Mouse (Mus musculus) kidney, embryonic 14.5 days (tissue): ENCODE measurements at regions not wholly inside any gene's neighbourhood (a gene's known extent, or its start where the extent isn't known, plus 50 kb on each side); places are given as distances from the start of the nearest gene placed in this dataset.

Experiments used
- ATAC-seq: fragments of 200-750 bp; cut with Nextera tagmentation; 2 replicates; pipeline ENCODE4 v1.8.0; 2017; ENCODE audit warnings: moderate number of reproducible peaks, mild to moderate bottlenecking, moderate TSS enrichment, moderate library complexity; ENCODE audit not compliant: low FRiP score, low TSS enrichment
- H3K27ac ChIP-seq: fragments of 300-500 bp; sonication (generic); 2 replicates; pipeline ENCODE4 v1.5.1; 2014; ENCODE audit warnings: low read depth, mild to moderate bottlenecking, low read length, moderate library complexity, mixed read lengths
- H3K27me3 ChIP-seq: fragments of 300-500 bp; sonication (generic); 2 replicates; pipeline ENCODE4 v1.6.1; 2014; ENCODE audit warnings: mild to moderate bottlenecking, low read length; ENCODE audit not compliant: control insufficient read depth, insufficient read depth
- H3K36me3 ChIP-seq: fragments of 300-500 bp; sonication (generic); 2 replicates; pipeline ENCODE4 v1.6.1; 2014; ENCODE audit warnings: low read length, mixed read lengths; ENCODE audit not compliant: control insufficient read depth, insufficient read depth
- H3K4me1 ChIP-seq: fragments of 300-500 bp; sonication (generic); 2 replicates; pipeline ENCODE4 v1.6.1; 2014; ENCODE audit warnings: low read length, mixed read lengths; ENCODE audit not compliant: control insufficient read depth, insufficient read depth
- H3K4me2 ChIP-seq: fragments of 300-500 bp; sonication (generic); replicated peaks from 2 replicates; pipeline ENCODE4 v1.6.1; 2014; ENCODE audit warnings: low read depth, mild to moderate bottlenecking, low read length
- H3K4me3 ChIP-seq: fragments of 300-500 bp; sonication (generic); 2 replicates; pipeline ENCODE4 v1.5.1; 2014; ENCODE audit warnings: mild to moderate bottlenecking, low read length
- H3K9ac ChIP-seq: fragments of 300-500 bp; sonication (generic); 2 replicates; pipeline ENCODE4 v1.6.1; 2014; ENCODE audit warnings: low read depth, mild to moderate bottlenecking, low read length, moderate library complexity
- H3K9me3 ChIP-seq: fragments of 300-500 bp; sonication (generic); 2 replicates; pipeline ENCODE4 v1.6.1; 2016; ENCODE audit warnings: low read length; ENCODE audit not compliant: control insufficient read depth
- WGBS: fragments of 180-500 bp; shearing (Covaris S2); extraction: QIAGEN DNeasy Blood & Tissue Kit; methylation state at CpG from one replicate; pipeline ENCODE4 v1.1.7; 2014; 5-methylcytosine and 5-hydroxymethylcytosine counted together

- Histone ChIP-seq H3K27ac (no peak overlapping the region), H3K36me3 (no peaks in the 10 kb centered on the region), H3K27me3 (no peaks in the 10 kb centered on the region), H3K4me3 (no peak overlapping the region), H3K9me3 (no peaks in the 10 kb centered on the region), H3K4me1 (no peaks in the 10 kb centered on the region), H3K9ac (no peak overlapping the region), H3K4me2 (no peak overlapping the region)
- 76% methylated on average over 3 of the region's 3 CpGs for WGBS
- ATAC-seq: no peak
These were observed 974.4 kb downstream of the Epha4 start for GRCm38 (mm10) chr1:76540529-76540928.

GRCm38 (mm10) chr1:76550876-76551275 lies 964.0 kb downstream of the Epha4 start:
- no peak overlapping the region for H3K4me2 ChIP-seq
- WGBS: 69% methylated on average over 5 of the region's 5 CpGs
- no peak for ATAC-seq

GRCm38 (mm10) chr1:76559441-76559840 lies 955.4 kb downstream of the Epha4 start:
- no peak for ATAC-seq
- no peaks in the 10 kb centered on the region for H3K9me3 ChIP-seq
- H3K36me3 ChIP-seq: no peaks in the 10 kb centered on the region
- H3K9ac ChIP-seq: no peak overlapping the region
- no peak overlapping the region for H3K4me2 ChIP-seq
- no peak overlapping the region for H3K27ac ChIP-seq
- no peaks in the 10 kb centered on the region for H3K4me1 ChIP-seq
- no peak overlapping the region for H3K4me3 ChIP-seq
- H3K27me3 ChIP-seq: no peaks in the 10 kb centered on the region
- 95% methylated on average over 7 of the region's 7 CpGs for WGBS

More at GRCm38 (mm10) chr1:76550876-76551275, 964.0 kb downstream of the Epha4 start:
- no peaks in the 10 kb centered on the region for H3K9me3 ChIP-seq
- H3K9ac ChIP-seq: no peak overlapping the region
- H3K4me3 ChIP-seq: no peak overlapping the region
- H3K4me1 ChIP-seq: 0 out of 2 replicates have a peak, but pooled peaks cover 3% of the 10 kb centered on the region
- no peak overlapping the region for H3K27ac ChIP-seq
- H3K27me3 ChIP-seq: no peaks in the 10 kb centered on the region
- H3K36me3 ChIP-seq: no peaks in the 10 kb centered on the region

GRCm38 (mm10) chr1:76575487-76575886 lies 939.4 kb downstream of the Epha4 start:
- no peak overlapping the region for H3K4me2 ChIP-seq
- ATAC-seq: no peak
- H3K9me3 ChIP-seq: no peaks in the 10 kb centered on the region
- H3K27ac ChIP-seq: no peak overlapping the region
- WGBS: 32% methylated on average over 5 of the region's 5 CpGs
- no peak overlapping the region for H3K9ac ChIP-seq
- no peak overlapping the region for H3K4me3 ChIP-seq
- no peaks in the 10 kb centered on the region for H3K4me1 ChIP-seq
- no peaks in the 10 kb centered on the region for H3K27me3 ChIP-seq
- H3K36me3 ChIP-seq: no peaks in the 10 kb centered on the region

- Histone ChIP-seq H3K27ac (no peak overlapping the region), H3K9me3 (no peaks in the 10 kb centered on the region), H3K4me1 (no peaks in the 10 kb centered on the region), H3K4me2 (no peak overlapping the region), H3K36me3 (no peaks in the 10 kb centered on the region), H3K4me3 (no peak overlapping the region), H3K27me3 (no peaks in the 10 kb centered on the region), H3K9ac (no peak overlapping the region)
- WGBS: 90% methylated on average over 2 of the region's 2 CpGs
- ATAC-seq: no peak
These were observed 929.0 kb downstream of the Epha4 start for GRCm38 (mm10) chr1:76585921-76586320.

- H3K4me2 ChIP-seq: no peak overlapping the region
- H3K36me3 ChIP-seq: no peaks in the 10 kb centered on the region
- 86% methylated on average over 3 of the region's 3 CpGs for WGBS
- no peak for ATAC-seq
- H3K9ac ChIP-seq: no peak overlapping the region
- H3K9me3 ChIP-seq: no peaks in the 10 kb centered on the region
- H3K27me3 ChIP-seq: no peaks in the 10 kb centered on the region
- no peaks in the 10 kb centered on the region for H3K4me1 ChIP-seq
- no peak overlapping the region for H3K27ac ChIP-seq
- no peak overlapping the region for H3K4me3 ChIP-seq
These were observed 889.1 kb downstream of the Epha4 start for GRCm38 (mm10) chr1:76625831-76626230.

- no peak for ATAC-seq
- H3K9me3 ChIP-seq: no peaks in the 10 kb centered on the region
- no peak overlapping the region for H3K9ac ChIP-seq
- no peak overlapping the region for H3K27ac ChIP-seq
- H3K27me3 ChIP-seq: no peaks in the 10 kb centered on the region
- no peak overlapping the region for H3K4me2 ChIP-seq
- no peak overlapping the region for H3K4me3 ChIP-seq
- no peaks in the 10 kb centered on the region for H3K36me3 ChIP-seq
- H3K4me1 ChIP-seq: no peaks in the 10 kb centered on the region
These were observed 885.0 kb downstream of the Epha4 start for GRCm38 (mm10) chr1:76629861-76630260.

- WGBS: 68% methylated on average over 1 of the region's 1 CpGs
- no peak overlapping the region for H3K4me2 ChIP-seq
- no peaks in the 10 kb centered on the region for H3K9me3 ChIP-seq
- no peak overlapping the region for H3K9ac ChIP-seq
- ATAC-seq: no peak
- no peak overlapping the region for H3K27ac ChIP-seq
- no peaks in the 10 kb centered on the region for H3K4me1 ChIP-seq
- H3K4me3 ChIP-seq: no peak overlapping the region
- H3K36me3 ChIP-seq: no peaks in the 10 kb centered on the region
- no peaks in the 10 kb centered on the region for H3K27me3 ChIP-seq
These were observed 880.8 kb downstream of the Epha4 start for GRCm38 (mm10) chr1:76634071-76634470.

GRCm38 (mm10) chr1:76637268-76638009 lies 877.4 kb downstream of the Epha4 start:
- 65% methylated on average over 19 of the region's 19 CpGs for WGBS
- Histone ChIP-seq H3K36me3 (no peaks in the 10 kb centered on the region), H3K4me2 (no peak overlapping the region), H3K27ac (no peak overlapping the region), H3K4me3 (no peak overlapping the region), H3K4me1 (no peaks in the 10 kb centered on the region), H3K27me3 (no peaks in the 10 kb centered on the region), H3K9me3 (no peaks in the 10 kb centered on the region), H3K9ac (no peak overlapping the region)
- no peak for ATAC-seq
